Mouse (Mus musculus) G1E (cell line): ENCODE measurements around the gene BC035044.
"Not testable (repeated sequence)": the region's sequence is repeated elsewhere in the genome, so short reads cannot be mapped to it uniquely, and the experiment has no call there.

Source experiments
- CTCF ChIP-seq: IDR thresholded peaks from 2 replicates; pipeline ENCODE4 v1.5.1; 2012; ENCODE audit warnings: low read depth, low read length, inconsistent platforms, mixed read lengths
- GATA1 ChIP-seq: IDR thresholded peaks from 2 replicates; pipeline ENCODE4 v1.6.1; 2012; ENCODE audit warnings: borderline replicate concordance, low read length, inconsistent platforms, mixed read lengths
- GATA2 ChIP-seq: IDR thresholded peaks from 2 replicates; pipeline ENCODE4 v1.6.1; 2012; ENCODE audit warnings: low read depth, low read length, inconsistent platforms, borderline replicate concordance
- POLR2AphosphoS5 ChIP-seq: IDR thresholded peaks from 2 replicates; pipeline ENCODE4 v1.6.1; 2012; ENCODE audit warnings: low read depth, low read length, inconsistent platforms; ENCODE audit not compliant: insufficient replicate concordance
- TAL1 ChIP-seq: conservative IDR thresholded peaks from 2 replicates; pipeline ENCODE4 v1.6.1; 2012; ENCODE audit warnings: low read depth, low read length, inconsistent platforms, mixed read lengths

GRCm38 (mm10) chr6:128800696-128801095 lies 90.2 kb downstream of the BC035044 start:
- not testable (repeated sequence) for TF ChIP-seq CTCF, TAL1, GATA1, GATA2, POLR2AphosphoS5
